Mouse (Mus musculus) spleen, adult 12 weeks (tissue): ENCODE measurements at regions not wholly inside any gene's neighbourhood (a gene's known extent, or its start where the extent isn't known, plus 50 kb on each side); places are given as distances from the start of the nearest gene placed in this dataset.
"Not testable (repeated sequence)": the region's sequence is repeated elsewhere in the genome, so short reads cannot be mapped to it uniquely, and the experiment has no call there.

Experiments used
- DNase-seq: peaks from one replicate; pipeline ENCODE4 v3.0.0; 2022; ENCODE audit warnings: low spot score

- no peak for DNase-seq
Observed at GRCm38 (mm10) chr14:120755389-120755788, 155.6 kb upstream of the Ipo5 start.

- no peak for DNase-seq
Observed at GRCm38 (mm10) chr14:120758200-120758830, 152.7 kb upstream of the Ipo5 start.

GRCm38 (mm10) chr14:120762168-120762567 is 148.9 kb upstream of the Ipo5 start:
- no peak for DNase-seq

- no peak for DNase-seq
Observed at GRCm38 (mm10) chr14:120762733-120763132, 148.3 kb upstream of the Ipo5 start.

- DNase-seq: no peak
Observed at GRCm38 (mm10) chr14:120763796-120764195, 147.2 kb upstream of the Ipo5 start.

GRCm38 (mm10) chr14:120764386-120764785 is 146.6 kb upstream of the Ipo5 start:
- DNase-seq: no peak

- DNase-seq: no peak
Observed at GRCm38 (mm10) chr14:120766451-120766850, 144.6 kb upstream of the Ipo5 start.

- DNase-seq: no peak
Observed at GRCm38 (mm10) chr14:120770579-120770978, 140.4 kb upstream of the Ipo5 start.

GRCm38 (mm10) chr14:120773001-120773400 is 138.0 kb upstream of the Ipo5 start:
- DNase-seq: not testable (repeated sequence)

- DNase-seq: no peak
Observed at GRCm38 (mm10) chr14:120791828-120792554, 119.0 kb upstream of the Ipo5 start.

- no peak for DNase-seq
Observed at GRCm38 (mm10) chr14:120797916-120798490, 113.0 kb upstream of the Ipo5 start.

GRCm38 (mm10) chr14:120803191-120803590 is 107.8 kb upstream of the Ipo5 start:
- no peak for DNase-seq

GRCm38 (mm10) chr14:120803739-120804138 is 107.3 kb upstream of the Ipo5 start:
- no peak for DNase-seq

GRCm38 (mm10) chr14:120804183-120804848 is 106.7 kb upstream of the Ipo5 start:
- DNase-seq: no peak

- no peak for DNase-seq
Observed at GRCm38 (mm10) chr14:120805137-120805536, 105.9 kb upstream of the Ipo5 start.

GRCm38 (mm10) chr14:120805816-120806552 is 105.0 kb upstream of the Ipo5 start:
- DNase-seq: not testable (repeated sequence)

GRCm38 (mm10) chr14:120806553-120806893 is 104.5 kb upstream of the Ipo5 start:
- no peak for DNase-seq

- no peak for DNase-seq
Observed at GRCm38 (mm10) chr14:120809321-120809720, 101.7 kb upstream of the Ipo5 start.

GRCm38 (mm10) chr14:120813938-120814337 is 97.1 kb upstream of the Ipo5 start:
- DNase-seq: no peak

- not testable (repeated sequence) for DNase-seq
Observed at GRCm38 (mm10) chr14:120815126-120815525, 95.9 kb upstream of the Ipo5 start.

- DNase-seq: no peak
Observed at GRCm38 (mm10) chr14:120816529-120816928, 94.5 kb upstream of the Ipo5 start.

- no peak for DNase-seq
Observed at GRCm38 (mm10) chr14:120826187-120826586, 84.8 kb upstream of the Ipo5 start.
